Mouse (Mus musculus) retina, adult 2 months (tissue): ENCODE measurements around the gene Lsm14b.

ENCODE experiments used
- DNase-seq: peaks from one replicate; pipeline ENCODE4 v3.0.0-alpha.2; 2012; ENCODE audit warnings: low read depth, low spot score

Gene Lsm14b

DNA sequence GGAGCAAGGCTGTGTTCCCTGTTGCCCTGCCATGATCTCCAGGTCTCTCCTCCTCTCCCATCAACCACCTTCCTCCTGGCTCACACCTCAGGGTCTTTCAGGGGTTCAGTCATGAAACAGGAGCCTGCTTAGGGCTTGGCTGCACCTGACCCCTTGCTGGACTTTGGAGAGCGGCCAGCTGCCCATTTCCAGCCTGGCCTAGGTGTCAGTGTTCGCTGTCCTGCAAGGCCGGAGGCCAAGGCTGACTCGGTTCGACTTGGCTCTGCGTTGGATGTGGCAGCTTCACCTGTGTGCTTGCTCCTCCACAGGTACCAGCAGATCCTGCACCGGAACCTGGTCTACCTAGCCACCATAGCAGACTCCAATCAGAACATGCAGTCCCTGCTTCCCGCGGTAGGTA is 28.2 kb downstream of the Lsm14b start:
- DNase-seq, result no peak

DNA sequence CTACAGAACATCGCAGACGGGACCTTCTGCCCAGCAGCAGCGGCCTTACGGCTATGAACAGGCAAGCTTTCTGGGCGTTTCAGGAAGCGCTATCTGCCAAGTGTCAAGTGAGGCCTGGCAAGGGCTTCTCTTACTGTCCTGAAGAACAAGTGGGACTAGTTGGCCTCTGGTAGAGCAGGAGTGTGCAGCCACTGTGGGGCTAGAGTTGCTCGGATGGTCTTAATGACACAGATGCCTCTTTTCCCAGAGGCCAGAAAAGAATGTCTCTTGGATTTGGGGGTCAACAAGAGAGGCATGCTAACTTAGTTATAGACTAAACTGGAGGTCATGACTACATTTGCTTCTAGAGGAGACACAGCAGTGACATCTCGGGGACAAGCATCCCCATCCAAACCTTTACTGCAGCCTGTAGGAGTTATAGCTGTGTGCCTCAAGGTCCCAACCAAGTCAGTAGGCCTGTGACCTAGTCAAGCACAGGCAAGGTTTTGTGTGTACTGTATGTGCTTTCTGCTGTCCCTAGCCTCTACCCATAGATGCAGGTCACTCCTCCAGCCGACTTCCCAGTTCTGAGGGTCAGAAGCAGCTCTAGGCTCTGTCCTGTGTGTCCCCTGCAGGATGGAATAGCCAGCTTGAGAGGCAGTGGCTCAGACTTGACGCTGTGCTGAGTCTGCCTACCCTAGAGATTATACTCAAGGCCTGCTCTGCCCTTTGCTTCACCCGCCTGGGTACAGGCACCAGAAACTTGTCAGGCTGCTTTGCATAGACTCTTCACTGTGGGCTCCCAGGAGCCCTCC is 38.7 kb downstream of the Lsm14b start:
- DNase-seq, result no peak

DNA sequence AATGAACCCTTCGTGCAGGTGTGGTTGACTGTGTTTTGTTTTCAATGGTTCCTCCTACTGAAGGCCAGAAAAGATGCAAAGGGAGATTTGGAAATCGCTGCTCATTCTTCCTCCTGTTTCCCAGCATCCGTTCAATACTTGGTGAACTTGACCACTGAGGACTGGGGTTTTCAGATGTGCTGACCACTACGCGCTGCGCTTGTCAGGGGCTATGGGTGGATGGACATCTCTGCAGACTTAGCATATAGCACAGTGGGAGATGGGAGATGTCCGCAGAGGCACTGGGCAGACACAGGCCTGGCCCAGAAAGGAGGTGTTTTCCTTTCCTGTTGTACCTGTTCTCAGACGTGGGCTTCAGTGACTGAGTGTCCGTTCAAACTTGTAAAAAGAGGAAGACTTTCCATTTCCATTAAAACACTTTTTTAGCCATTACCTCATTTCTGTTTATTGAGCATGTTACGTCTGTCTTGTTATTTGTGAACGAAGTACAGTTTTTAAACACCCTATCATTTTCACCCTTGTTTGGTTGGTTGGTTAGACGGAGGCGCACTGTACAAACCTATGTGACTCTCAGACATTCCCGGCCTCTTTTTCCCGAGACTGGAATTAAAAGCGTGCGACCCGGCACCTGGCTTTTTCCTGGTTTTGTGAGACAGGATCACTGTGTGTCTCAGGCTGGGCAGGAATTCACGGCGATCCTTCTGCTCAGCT is 45.1 kb downstream of the Lsm14b start:
- DNase-seq, result no peak

DNA sequence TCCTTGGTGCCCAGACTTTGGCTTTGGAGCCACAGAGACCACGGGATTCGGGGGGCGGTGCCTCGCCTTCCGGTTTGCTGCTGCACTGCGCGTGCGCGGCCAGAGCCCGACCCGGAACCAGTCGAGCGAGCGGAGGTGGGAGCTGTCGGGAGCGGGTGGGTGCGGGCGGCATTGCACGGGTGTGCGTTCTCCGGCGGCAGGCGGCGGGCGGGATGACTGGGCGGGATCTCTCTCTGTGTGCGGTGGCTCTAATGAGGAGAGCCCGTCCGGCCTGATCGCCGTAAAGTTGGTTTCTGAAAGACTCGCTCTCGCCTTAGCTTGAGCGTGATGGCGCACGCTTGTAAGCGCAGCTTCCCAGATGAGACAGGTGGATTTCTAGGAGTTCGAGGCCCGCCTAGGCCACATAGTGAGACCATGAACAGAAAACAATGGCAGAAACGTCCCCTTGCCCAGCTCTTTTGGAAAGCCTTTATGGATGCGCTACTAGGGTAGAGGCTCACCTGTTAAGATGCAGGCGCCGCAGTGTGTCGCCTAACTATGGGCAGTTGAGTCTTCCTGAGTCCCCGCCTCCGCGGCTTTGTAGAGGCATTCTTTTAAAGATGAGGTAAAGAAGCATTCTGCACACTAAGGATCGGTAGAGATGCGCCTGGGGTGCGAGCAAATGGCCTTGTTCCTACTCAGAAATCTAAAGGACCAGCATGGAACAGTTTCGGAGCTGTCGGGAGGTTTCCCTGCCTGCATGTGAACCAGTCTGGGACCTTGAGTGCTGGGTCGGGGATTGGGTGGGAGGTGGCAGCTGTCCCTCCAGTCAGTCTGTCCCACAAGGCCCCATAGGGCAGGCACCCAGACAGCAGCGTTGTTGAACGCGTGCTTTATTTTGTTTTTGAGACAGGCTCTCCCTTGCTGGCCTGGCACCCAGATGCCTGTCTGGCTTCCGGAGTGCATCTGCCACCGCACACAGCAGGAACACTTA is 46.0 kb downstream of the Lsm14b start, which contains the start of gene Mtg2:
Gene Mtg2 (plus strand): TSS at position 108 of the 973 bp plus-strand sequence.
- peak; percentile 83 for DNase-seq

DNA sequence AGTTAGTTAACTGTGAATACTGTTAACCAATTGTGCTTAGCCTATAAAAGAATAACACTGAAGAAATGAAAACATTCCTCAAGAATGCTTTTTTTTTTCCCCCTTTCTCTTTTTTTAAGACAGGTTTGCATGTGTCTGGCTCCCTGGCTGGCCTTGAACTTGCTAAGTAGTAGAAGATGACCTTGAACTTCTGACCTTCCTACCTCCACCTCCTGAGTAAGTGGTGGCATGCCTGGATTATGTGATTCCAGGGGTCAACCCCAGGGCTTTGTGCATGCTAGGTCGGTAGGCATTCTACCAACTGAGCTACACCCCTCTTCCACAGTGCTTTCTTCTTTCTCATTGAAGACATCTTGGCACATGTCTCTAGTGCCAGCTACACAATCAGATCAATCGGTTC is 46.9 kb downstream of the Lsm14b start:
- no peak for DNase-seq

DNA sequence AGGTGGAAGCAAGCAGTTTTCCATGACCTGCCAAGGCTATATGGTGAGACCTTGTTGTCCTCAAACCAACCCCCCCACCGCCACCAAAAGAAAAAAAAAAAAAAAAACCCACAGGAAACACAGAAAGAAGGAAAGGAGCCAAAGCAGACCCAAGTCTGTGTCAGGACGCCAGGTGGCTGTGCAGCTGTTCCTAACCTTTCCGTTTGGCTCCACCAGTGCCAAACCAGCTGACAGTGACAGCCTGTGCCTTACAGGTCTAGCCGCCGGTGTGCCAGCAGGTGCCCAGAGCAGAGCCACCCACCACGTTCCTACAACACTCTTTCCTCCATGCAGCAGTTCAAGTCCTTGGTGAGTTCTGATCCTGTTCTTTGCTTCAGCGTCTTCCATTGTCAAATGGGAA is 48.1 kb downstream of the Lsm14b start:
- DNase-seq, result no peak

DNA sequence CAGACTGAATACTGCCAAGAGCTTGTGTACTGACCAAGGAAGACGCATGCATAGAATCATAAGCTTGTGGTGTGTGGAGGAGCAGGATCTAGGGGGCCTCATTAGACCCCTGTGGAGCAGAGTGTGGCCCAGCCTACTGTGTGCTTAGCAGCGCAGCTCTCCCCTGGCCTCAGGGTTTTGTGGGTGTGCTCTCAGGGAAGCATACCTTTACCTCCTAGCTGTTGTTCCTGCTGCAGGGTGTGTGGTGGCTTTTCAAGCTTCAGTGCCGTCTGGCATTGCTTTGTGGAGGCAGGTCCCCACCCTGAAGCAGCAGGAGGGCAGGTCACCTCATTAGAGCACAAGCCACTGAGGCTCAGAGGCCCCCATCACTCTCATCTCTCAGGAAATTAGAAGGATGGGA is 52.8 kb downstream of the Lsm14b start:
- no peak for DNase-seq

DNA sequence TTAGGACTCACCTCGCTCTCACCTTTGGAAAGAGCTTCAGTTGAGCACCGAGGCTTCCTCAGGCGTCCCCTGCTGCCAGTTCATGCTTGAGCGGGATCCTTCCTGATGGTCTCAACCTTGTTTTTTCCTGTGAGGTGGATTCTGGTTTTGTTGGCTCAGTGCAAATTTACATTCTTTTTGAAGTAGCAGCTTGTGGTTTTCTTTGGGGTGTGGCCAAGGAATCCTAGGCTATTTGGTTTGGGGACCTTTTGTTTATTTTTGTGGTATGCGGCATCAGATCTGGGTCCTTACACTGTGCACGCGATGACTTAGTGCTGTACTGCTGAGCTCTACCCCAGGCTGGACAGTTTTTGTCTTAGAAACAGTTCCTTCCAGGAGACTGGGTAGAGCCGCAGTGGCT is 55.9 kb downstream of the Lsm14b start:
- DNase-seq, result no peak

DNA sequence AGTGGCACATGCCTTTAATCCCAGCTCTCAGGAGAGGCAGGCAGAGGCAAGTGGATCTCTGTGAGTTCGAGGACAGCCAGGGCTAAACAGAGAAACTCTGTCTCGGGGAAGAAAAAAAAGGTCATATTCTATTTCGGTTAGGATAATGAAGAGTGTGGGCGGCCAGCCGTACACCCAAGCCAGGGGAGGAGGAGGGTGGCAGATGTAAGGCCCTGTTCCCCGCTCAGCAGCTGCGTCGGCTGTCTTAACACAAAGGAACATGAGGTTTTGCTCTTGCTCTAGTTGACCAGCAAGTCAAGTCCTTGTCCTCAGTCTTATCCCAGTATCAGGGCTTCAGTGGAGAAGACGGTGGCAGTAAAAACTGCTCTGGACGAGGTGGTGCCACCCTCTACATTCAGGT is 58.3 kb downstream of the Lsm14b start:
- DNase-seq, result no peak

DNA sequence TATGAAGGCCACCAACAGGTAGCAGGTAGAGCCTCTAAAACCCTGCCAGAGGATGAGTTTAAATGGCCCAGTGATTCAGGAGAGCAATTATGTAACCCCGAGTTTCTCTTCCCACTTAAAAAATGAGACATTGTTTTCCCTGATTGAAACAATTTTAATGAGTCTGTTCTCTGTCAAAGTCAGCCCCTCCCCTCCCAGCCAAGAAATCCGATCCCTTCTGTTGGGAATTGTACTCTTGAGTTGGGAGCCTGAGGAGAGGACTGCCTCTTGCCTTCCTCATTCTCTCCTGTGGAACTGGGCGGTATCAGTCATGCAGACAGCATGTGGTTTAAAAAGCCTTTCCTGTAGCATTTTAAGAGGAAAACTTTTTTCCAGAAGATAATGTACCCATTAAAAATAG is 59.8 kb downstream of the Lsm14b start:
- DNase-seq, result no peak
